Mouse (Mus musculus) ES-Bruce4 (cell line): ENCODE data around the gene Aip.

ENCODE experiments used
- CTCF ChIP-seq: IDR thresholded peaks from one replicate; pipeline ENCODE4 v1.8.1; 2011; ENCODE audit warnings: low read depth, low read length
- POLR2A ChIP-seq: IDR thresholded peaks from one replicate; pipeline ENCODE4 v1.8.1; 2011; ENCODE audit warnings: low read length; ENCODE audit not compliant: insufficient read depth

DNA sequence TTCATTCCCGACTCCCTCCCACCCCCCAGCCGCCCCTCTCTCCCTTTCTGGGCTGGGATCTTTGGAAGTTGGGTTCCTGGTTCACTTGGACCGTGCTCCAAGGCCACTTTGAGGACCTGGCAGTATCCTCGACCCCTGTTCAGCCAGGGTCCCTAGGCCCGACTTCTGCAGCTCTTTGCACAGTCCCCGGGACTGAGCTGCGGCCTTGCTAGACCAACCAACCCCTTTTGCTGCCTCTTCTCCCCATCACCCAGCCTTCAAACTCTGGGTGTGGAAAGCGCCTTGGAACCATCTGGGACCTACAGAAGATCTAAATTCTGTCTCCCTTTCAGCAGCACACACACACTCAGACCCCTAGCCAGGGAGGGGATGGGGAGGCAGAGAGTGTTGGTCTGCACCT is 23.2 kb upstream of the Aip start:
- no peak for TF ChIP-seq CTCF
- no peak for TF ChIP-seq POLR2A
